Mouse (Mus musculus): ENCODE results near the gene 5730522E02Rik.

Gene 5730522E02Rik

GRCm38 (mm10) chr11:25819789-25820188 lies 390.8 kb downstream of the 5730522E02Rik start:
- no peak for DNase-seq (ENCODE audit: extremely low read depth, low read depth)

GRCm38 (mm10) chr11:25813446-25813845 lies 397.1 kb downstream of the 5730522E02Rik start:
- no peak for DNase-seq (ENCODE audit: extremely low read depth, low read depth)

- DNase-seq (ENCODE audit: extremely low read depth, low read depth): no peak
Observed at GRCm38 (mm10) chr11:25787691-25788090, 422.9 kb downstream of the 5730522E02Rik start.

- no peak for DNase-seq (ENCODE audit: extremely low read depth, low read depth)
Observed at GRCm38 (mm10) chr11:25772231-25772630, 438.3 kb downstream of the 5730522E02Rik start.

GRCm38 (mm10) chr11:25770991-25771568 lies 439.5 kb downstream of the 5730522E02Rik start:
- no peak for DNase-seq (ENCODE audit: extremely low read depth, low read depth)

GRCm38 (mm10) chr11:25767584-25768333 lies 442.8 kb downstream of the 5730522E02Rik start:
- DNase-seq (ENCODE audit: extremely low read depth, low read depth): no peak

GRCm38 (mm10) chr11:25753156-25753899 lies 457.2 kb downstream of the 5730522E02Rik start:
- no peak for DNase-seq (ENCODE audit: extremely low read depth, low read depth)

GRCm38 (mm10) chr11:25752418-25752817 lies 458.1 kb downstream of the 5730522E02Rik start:
- no peak for DNase-seq (ENCODE audit: extremely low read depth, low read depth)

- DNase-seq (ENCODE audit: extremely low read depth, low read depth): no peak
Observed at GRCm38 (mm10) chr11:25747098-25747862, 463.3 kb downstream of the 5730522E02Rik start.

GRCm38 (mm10) chr11:25743664-25744063 lies 466.9 kb downstream of the 5730522E02Rik start:
- DNase-seq (ENCODE audit: extremely low read depth, low read depth): no peak

GRCm38 (mm10) chr11:25737255-25737654 lies 473.3 kb downstream of the 5730522E02Rik start:
- no peak for DNase-seq (ENCODE audit: extremely low read depth, low read depth)

GRCm38 (mm10) chr11:25729476-25729875 lies 481.1 kb downstream of the 5730522E02Rik start:
- DNase-seq (ENCODE audit: extremely low read depth, low read depth): no peak

- DNase-seq (ENCODE audit: extremely low read depth, low read depth): no peak
Observed at GRCm38 (mm10) chr11:25715447-25716321, 494.9 kb downstream of the 5730522E02Rik start.

GRCm38 (mm10) chr11:25710559-25710958 lies 500.0 kb downstream of the 5730522E02Rik start:
- no peak for DNase-seq (ENCODE audit: extremely low read depth, low read depth)

- no peak for DNase-seq (ENCODE audit: extremely low read depth, low read depth)
Observed at GRCm38 (mm10) chr11:25709892-25710291, 500.7 kb downstream of the 5730522E02Rik start.

GRCm38 (mm10) chr11:25704332-25705168 lies 506.0 kb downstream of the 5730522E02Rik start:
- no peak for DNase-seq (ENCODE audit: extremely low read depth, low read depth)

- no peak for DNase-seq (ENCODE audit: extremely low read depth, low read depth)
Observed at GRCm38 (mm10) chr11:25702791-25703190, 507.8 kb downstream of the 5730522E02Rik start.

GRCm38 (mm10) chr11:25697508-25698193 lies 512.9 kb downstream of the 5730522E02Rik start:
- no peak for DNase-seq (ENCODE audit: extremely low read depth, low read depth)

GRCm38 (mm10) chr11:25696168-25696567 lies 514.4 kb downstream of the 5730522E02Rik start:
- DNase-seq (ENCODE audit: extremely low read depth, low read depth): no peak
